Mouse (Mus musculus) ES-Bruce4 (cell line): ENCODE results near the gene Smap2. TPM values are rescaled to one million over a fixed set of nuclear protein-coding genes. Genes with fewer than 3 reads are reported as not detected.

Source experiments
- H3K27ac ChIP-seq: 2 replicates; pipeline ENCODE4 v1.5.1; 2012; ENCODE audit warnings: low read length, inconsistent platforms; ENCODE audit not compliant: insufficient read depth
- H3K27me3 ChIP-seq: 2 replicates; pipeline ENCODE4 v1.6.1; 2012; ENCODE audit warnings: mild to moderate bottlenecking, low read length, inconsistent platforms; ENCODE audit not compliant: control insufficient read depth, poor library complexity, insufficient read depth, severe bottlenecking
- H3K36me3 ChIP-seq: 2 replicates; pipeline ENCODE4 v1.6.1; 2012; ENCODE audit warnings: inconsistent platforms, mild to moderate bottlenecking, low read length, moderate library complexity; ENCODE audit not compliant: control insufficient read depth, poor library complexity, insufficient read depth, severe bottlenecking
- H3K4me1 ChIP-seq: one replicate; pipeline ENCODE4 v1.8.1; 2011; ENCODE audit warnings: low read length; ENCODE audit not compliant: control insufficient read depth, insufficient read depth
- H3K4me3 ChIP-seq: 2 replicates; pipeline ENCODE4 v1.5.1; 2011; ENCODE audit warnings: low read depth, mild to moderate bottlenecking, low read length
- H3K9ac ChIP-seq: 2 replicates; pipeline ENCODE4 v1.6.1; 2012; ENCODE audit warnings: low read depth, mild to moderate bottlenecking, inconsistent platforms; ENCODE audit not compliant: poor library complexity, severe bottlenecking
- H3K9me3 ChIP-seq: replicated peaks from 2 replicates; pipeline ENCODE4 v1.6.1; 2012; ENCODE audit warnings: mild to moderate bottlenecking, low read length, inconsistent platforms; ENCODE audit not compliant: control insufficient read depth, poor library complexity, insufficient read depth, severe bottlenecking
- CTCF ChIP-seq: IDR thresholded peaks from one replicate; pipeline ENCODE4 v1.8.1; 2011; ENCODE audit warnings: low read depth, low read length
- EP300 ChIP-seq: IDR thresholded peaks from 2 replicates; pipeline ENCODE4 v1.6.1; 2011; ENCODE audit warnings: low read depth, low read length; ENCODE audit not compliant: insufficient read depth
- POLR2A ChIP-seq: IDR thresholded peaks from one replicate; pipeline ENCODE4 v1.8.1; 2011; ENCODE audit warnings: low read length; ENCODE audit not compliant: insufficient read depth
- polyA plus RNA-seq: library from polyadenylated mRNA; stranded (reverse); fragments of >200 nt; gene quantifications from 2 replicates; pipeline ENCODE4 v1.2.4, GENCODE M21; 2011; ENCODE audit warnings: low read depth; ENCODE audit not compliant: missing spikeins, insufficient read depth, insufficient read length

The Smap2 gene
- polyA plus RNA-seq, 1 experiment, result 23.9 TPM

GRCm38 (mm10) chr4:121039331-121040115 lies 22.5 kb upstream of the Smap2 start, which contains the start of gene Col9a2:
Col9a2 (plus strand) TSS chr4:121039385.
- H3K4me3 ChIP-seq, result peak within 1 kb of the TSS; percentile 82
- H3K27ac ChIP-seq, result no peak within 1 kb of the TSS
- H3K27me3 ChIP-seq, result no peaks in the 10 kb centered on the region
- no peaks in the 10 kb centered on the region for H3K36me3 ChIP-seq
- no peaks in the 10 kb centered on the region for H3K9me3 ChIP-seq
- peaks cover 6% of the 10 kb centered on the region for H3K4me1 ChIP-seq
- peak within 1 kb of the TSS; percentile 50 for H3K9ac ChIP-seq
- TF ChIP-seq POLR2A (no peak), CTCF (no peak), EP300 (no peak)

GRCm38 (mm10) chr4:121033006-121033405 lies 16.0 kb upstream of the Smap2 start:
- no peak overlapping the region for H3K9ac ChIP-seq
- no peak overlapping the region for H3K27ac ChIP-seq
- no peak for TF ChIP-seq POLR2A
- no peak for TF ChIP-seq EP300
- TF ChIP-seq CTCF, result no peak
- no peaks in the 10 kb centered on the region for H3K4me1 ChIP-seq
- no peaks in the 10 kb centered on the region for H3K27me3 ChIP-seq
- H3K4me3 ChIP-seq, result no peak overlapping the region
- H3K9me3 ChIP-seq, result no peaks in the 10 kb centered on the region
- H3K36me3 ChIP-seq, result no peaks in the 10 kb centered on the region

GRCm38 (mm10) chr4:121031440-121031839 lies 14.4 kb upstream of the Smap2 start:
- no peak for TF ChIP-seq POLR2A
- TF ChIP-seq EP300, result no peak
- TF ChIP-seq CTCF, result no peak
- Histone ChIP-seq H3K27me3 (no peaks in the 10 kb centered on the region), H3K27ac (no peak overlapping the region), H3K4me1 (no peaks in the 10 kb centered on the region), H3K36me3 (no peaks in the 10 kb centered on the region), H3K9ac (no peak overlapping the region), H3K9me3 (no peaks in the 10 kb centered on the region), H3K4me3 (no peak overlapping the region)

GRCm38 (mm10) chr4:121029632-121030031 lies 12.6 kb upstream of the Smap2 start:
- Histone ChIP-seq H3K9ac (no peak overlapping the region), H3K36me3 (no peaks in the 10 kb centered on the region), H3K4me3 (no peak overlapping the region), H3K4me1 (no peaks in the 10 kb centered on the region), H3K27me3 (no peaks in the 10 kb centered on the region), H3K27ac (no peak overlapping the region), H3K9me3 (no peaks in the 10 kb centered on the region)
- TF ChIP-seq POLR2A, result no peak
- no peak for TF ChIP-seq CTCF
- TF ChIP-seq EP300, result no peak

GRCm38 (mm10) chr4:121028659-121029392 lies 11.8 kb upstream of the Smap2 start:
- no peaks in the 10 kb centered on the region for H3K36me3 ChIP-seq
- no peaks in the 10 kb centered on the region for H3K27me3 ChIP-seq
- TF ChIP-seq EP300 (no peak), CTCF (peak; percentile 93)

GRCm38 (mm10) chr4:121028146-121028545 lies 11.1 kb upstream of the Smap2 start:
- Histone ChIP-seq H3K9ac (no peak overlapping the region), H3K27me3 (no peaks in the 10 kb centered on the region), H3K27ac (no peak overlapping the region), H3K4me1 (no peaks in the 10 kb centered on the region), H3K9me3 (no peaks in the 10 kb centered on the region), H3K36me3 (no peaks in the 10 kb centered on the region), H3K4me3 (no peak overlapping the region)
- TF ChIP-seq POLR2A (no peak), CTCF (no peak), EP300 (no peak)

More at GRCm38 (mm10) chr4:121028659-121029392, 11.8 kb upstream of the Smap2 start:
- Histone ChIP-seq H3K27ac (no peak overlapping the region), H3K4me1 (no peaks in the 10 kb centered on the region), H3K4me3 (no peak overlapping the region), H3K9me3 (no peaks in the 10 kb centered on the region), H3K9ac (no peak overlapping the region)
